Mouse (Mus musculus) erythroblast, embryonic 14.5 days (primary cell): ENCODE measurements around the gene Dyrk3.

Experiments used
- GATA1 ChIP-seq: IDR thresholded peaks from 2 replicates; pipeline ENCODE4 v1.6.1; 2012; ENCODE audit warnings: low read length, inconsistent platforms, mixed read lengths
- TAL1 ChIP-seq: IDR thresholded peaks from 3 replicates; pipeline ENCODE4 v1.6.1; 2012; ENCODE audit warnings: low read length, inconsistent platforms, mixed read lengths

DNA sequence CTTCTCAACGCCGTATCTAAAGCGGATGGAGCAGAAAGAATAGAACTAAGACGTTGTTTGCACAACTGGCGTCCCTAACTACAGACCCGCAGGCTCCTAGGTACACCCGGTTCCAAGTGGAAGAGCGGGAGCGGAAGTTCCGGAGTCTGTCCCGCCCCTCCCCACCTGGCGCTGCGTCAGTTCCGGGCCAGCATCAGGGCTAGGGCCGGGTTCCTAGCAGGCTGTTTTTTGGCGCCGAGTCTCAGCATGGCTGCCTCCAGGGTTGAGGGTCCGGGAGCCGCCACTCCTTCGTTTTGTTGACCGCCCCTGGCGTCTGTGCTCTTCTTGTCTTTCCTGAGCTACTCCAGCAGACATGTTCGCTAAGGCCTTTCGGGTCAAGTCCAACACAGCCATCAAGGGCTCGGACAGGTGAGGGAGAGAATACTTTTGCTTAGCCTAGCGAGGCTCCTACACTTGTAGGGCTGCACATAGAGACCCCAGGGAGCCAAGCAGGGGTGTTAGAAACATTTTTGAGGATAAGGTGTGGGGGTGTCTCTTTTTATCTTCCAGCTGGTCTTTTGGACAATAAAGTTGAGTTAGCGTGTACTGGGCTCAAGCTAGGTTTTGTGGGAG, 15.0 kb upstream of the Dyrk3 start, which contains the start of gene Eif2d:
- TF ChIP-seq TAL1 (no peak), GATA1 (no peak)
